Mouse (Mus musculus) lung, embryonic 15.5 days (tissue): ENCODE results near the gene Crtc2. TPM values are rescaled to one million over a fixed set of nuclear protein-coding genes. Genes with fewer than 3 reads are reported as not detected.

Source experiments
- ATAC-seq: fragments of 200-750 bp; cut with Nextera tagmentation; 2 replicates; pipeline ENCODE4 v1.8.0; 2017; ENCODE audit warnings: moderate number of reproducible peaks, borderline replicate concordance; ENCODE audit not compliant: low FRiP score, low TSS enrichment; ENCODE audit errors: extremely low read depth
- H3K27ac ChIP-seq: fragments of 300-500 bp; sonication (generic); 2 replicates; pipeline ENCODE4 v1.5.1; 2015; ENCODE audit warnings: moderate library complexity, mild to moderate bottlenecking, inconsistent platforms
- H3K27me3 ChIP-seq: fragments of 300-500 bp; sonication (generic); 2 replicates; pipeline ENCODE4 v1.6.1; 2015; ENCODE audit warnings: inconsistent platforms
- H3K36me3 ChIP-seq: fragments of 300-500 bp; sonication (generic); 2 replicates; pipeline ENCODE4 v1.6.1; 2015; ENCODE audit warnings: inconsistent platforms
- H3K4me1 ChIP-seq: fragments of 300-500 bp; sonication (generic); 2 replicates; pipeline ENCODE4 v1.6.1; 2015; ENCODE audit warnings: inconsistent platforms
- H3K4me2 ChIP-seq: fragments of 300-500 bp; sonication (generic); 2 replicates; pipeline ENCODE4 v1.6.1; 2015; ENCODE audit warnings: inconsistent platforms, mild to moderate bottlenecking, moderate library complexity
- H3K4me3 ChIP-seq: fragments of 300-500 bp; sonication (generic); 2 replicates; pipeline ENCODE4 v1.5.1; 2015; ENCODE audit warnings: mild to moderate bottlenecking, inconsistent platforms
- H3K9ac ChIP-seq: fragments of 300-500 bp; sonication (generic); 2 replicates; pipeline ENCODE4 v1.6.1; 2015; ENCODE audit warnings: inconsistent platforms
- H3K9me3 ChIP-seq: fragments of 300-500 bp; sonication (generic); 2 replicates; pipeline ENCODE4 v1.6.1; 2016; ENCODE audit warnings: inconsistent platforms
- WGBS: fragments of 180-500 bp; shearing (Covaris S2); methylation state at CpG from one replicate; pipeline ENCODE4 v1.1.7; 2015; 5-methylcytosine and 5-hydroxymethylcytosine counted together
- polyA plus RNA-seq: library from polyadenylated mRNA; unstranded; fragments of >200 nt; fragmentation: Nextera tagmentation; extraction: Ambion mirVana; gene quantifications from 2 replicates; pipeline ENCODE4 v1.2.1, GENCODE M21; 2015

Gene Crtc2
- polyA plus RNA-seq, 1 experiment from 2014 or later, result 21.1 TPM

DNA sequence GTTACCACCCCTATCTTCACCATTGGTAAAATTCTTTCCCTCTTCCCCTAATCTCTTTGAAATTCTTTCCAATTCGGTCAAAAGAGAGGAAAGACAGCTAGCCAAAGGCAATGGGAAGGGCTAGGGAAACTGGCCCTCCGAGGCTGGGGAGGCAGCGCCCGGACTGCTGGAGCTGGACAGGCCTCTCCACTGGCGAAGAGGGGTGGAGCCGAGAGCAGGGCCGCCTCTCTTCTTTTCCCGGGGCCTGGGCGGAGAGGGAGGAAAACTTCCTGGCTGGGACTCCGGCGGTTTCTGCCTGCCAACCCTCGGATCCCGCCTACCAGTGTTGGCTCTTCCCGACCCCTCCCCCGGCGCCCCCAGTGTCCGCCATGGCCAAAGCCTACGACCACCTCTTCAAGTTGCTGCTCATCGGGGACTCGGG is 33.4 kb upstream of the Crtc2 start:
- Histone ChIP-seq H3K27me3 (no peaks in the 10 kb centered on the region), H3K27ac (peak overlapping the region; percentile 91), H3K4me3 (peak overlapping the region; percentile 55), H3K9ac (peak overlapping the region; percentile 65), H3K9me3 (no peaks in the 10 kb centered on the region), H3K4me1 (peaks cover 21% of the 10 kb centered on the region), H3K4me2 (peak overlapping the region; percentile 77), H3K36me3 (peaks cover 21% of the 10 kb centered on the region)
- ATAC-seq, result peak; percentile 91
- WGBS, result under 1% methylated on average over 18 of the region's 20 CpGs

DNA sequence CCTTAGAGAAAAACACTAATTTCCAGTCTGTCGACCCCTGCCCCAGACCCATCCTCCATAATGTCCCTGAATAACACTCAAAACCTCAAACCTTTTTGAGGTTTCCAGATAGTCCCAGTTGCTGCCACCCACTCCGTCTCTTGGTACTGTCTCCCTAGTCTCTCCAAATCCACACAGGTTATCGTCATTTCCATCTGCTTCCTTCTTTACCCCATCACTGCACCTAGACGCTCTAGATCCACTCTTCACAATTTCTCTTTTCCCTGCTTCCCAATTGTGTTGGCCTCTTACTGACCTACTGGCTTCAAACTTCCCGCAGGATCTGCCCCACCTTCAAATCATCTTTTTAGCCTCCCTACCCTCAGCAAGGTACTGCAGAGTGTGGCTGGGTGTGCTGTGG is 32.8 kb upstream of the Crtc2 start:
- H3K9ac ChIP-seq, result peak overlapping the region; percentile 65
- H3K9me3 ChIP-seq, result no peaks in the 10 kb centered on the region
- WGBS, result 12% methylated on average over 5 of the region's 5 CpGs
- H3K27ac ChIP-seq, result peak overlapping the region; percentile 91; the same call in 1 of the 2 replicates
- H3K4me1 ChIP-seq, result peaks cover 21% of the 10 kb centered on the region
- H3K4me3 ChIP-seq, result peak overlapping the region; percentile 55
- peak overlapping the region; percentile 77 for H3K4me2 ChIP-seq
- H3K36me3 ChIP-seq, result peaks cover 27% of the 10 kb centered on the region
- no peaks in the 10 kb centered on the region for H3K27me3 ChIP-seq
- no peak for ATAC-seq

DNA sequence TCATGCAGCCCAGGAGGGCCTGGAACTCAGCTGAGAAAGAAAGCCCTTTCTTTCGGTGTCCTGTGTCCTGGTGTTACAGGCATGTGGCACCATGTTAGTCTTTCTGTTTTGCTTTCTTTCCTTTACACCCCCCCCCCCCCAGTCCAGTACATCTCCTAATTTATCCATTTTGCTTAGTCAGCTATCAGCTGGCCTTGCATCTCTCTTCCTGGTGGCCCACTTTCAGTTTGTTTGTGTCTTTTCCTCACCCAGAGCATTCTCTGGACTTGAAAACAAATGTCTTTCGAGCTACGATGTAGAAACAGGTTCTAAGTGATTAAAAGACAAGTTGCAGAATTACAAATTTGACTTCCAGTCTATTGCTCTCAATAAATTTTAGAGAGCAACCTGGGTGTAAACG is 31.5 kb upstream of the Crtc2 start:
- no peak overlapping the region for H3K4me3 ChIP-seq
- H3K36me3 ChIP-seq, result peaks cover 27% of the 10 kb centered on the region
- H3K4me2 ChIP-seq, result no peak overlapping the region
- WGBS, result 84% methylated on average over 4 of the region's 4 CpGs
- no peak for ATAC-seq
- H3K9ac ChIP-seq, result no peak overlapping the region
- peaks cover 21% of the 10 kb centered on the region for H3K4me1 ChIP-seq
- no peaks in the 10 kb centered on the region for H3K27me3 ChIP-seq
- no peaks in the 10 kb centered on the region for H3K9me3 ChIP-seq
- H3K27ac ChIP-seq, result no peak overlapping the region

GRCm38 (mm10) chr3:90222941-90223340 is 31.0 kb upstream of the Crtc2 start:
- Histone ChIP-seq H3K27ac (no peak overlapping the region), H3K9ac (no peak overlapping the region), H3K9me3 (no peaks in the 10 kb centered on the region), H3K27me3 (no peaks in the 10 kb centered on the region), H3K4me2 (no peak overlapping the region), H3K4me1 (peaks cover 21% of the 10 kb centered on the region), H3K36me3 (peaks cover 27% of the 10 kb centered on the region), H3K4me3 (no peak overlapping the region)
- WGBS, result 59% methylated on average over 3 of the region's 3 CpGs
- no peak for ATAC-seq

DNA sequence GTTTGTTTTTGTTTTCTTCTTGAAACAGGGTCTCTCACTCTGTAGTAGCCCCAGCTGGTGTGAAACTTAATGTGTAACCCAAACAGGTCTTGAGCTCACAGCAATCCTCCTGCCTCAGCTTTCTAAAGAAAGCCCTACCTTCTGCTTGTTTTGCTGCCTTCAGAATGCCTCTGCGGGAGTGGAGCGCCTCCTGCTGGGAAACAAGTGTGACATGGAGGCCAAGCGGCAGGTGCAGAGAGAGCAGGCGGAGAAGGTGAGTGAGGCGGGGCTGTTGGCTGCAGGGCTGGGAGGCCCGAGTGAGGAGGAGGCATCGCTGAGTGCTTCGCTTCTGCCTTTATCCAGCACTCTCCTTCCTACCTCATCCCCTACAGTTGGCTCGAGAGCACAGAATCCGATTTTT is 29.6 kb upstream of the Crtc2 start:
- H3K4me2 ChIP-seq, result no peak overlapping the region
- no peak overlapping the region for H3K9ac ChIP-seq
- H3K4me3 ChIP-seq, result no peak overlapping the region
- peaks cover 27% of the 10 kb centered on the region for H3K36me3 ChIP-seq
- H3K9me3 ChIP-seq, result no peaks in the 10 kb centered on the region
- no peak overlapping the region for H3K27ac ChIP-seq
- WGBS, result 75% methylated on average over 10 of the region's 10 CpGs
- ATAC-seq, result no peak
- no peaks in the 10 kb centered on the region for H3K27me3 ChIP-seq
- peaks cover 21% of the 10 kb centered on the region for H3K4me1 ChIP-seq

DNA sequence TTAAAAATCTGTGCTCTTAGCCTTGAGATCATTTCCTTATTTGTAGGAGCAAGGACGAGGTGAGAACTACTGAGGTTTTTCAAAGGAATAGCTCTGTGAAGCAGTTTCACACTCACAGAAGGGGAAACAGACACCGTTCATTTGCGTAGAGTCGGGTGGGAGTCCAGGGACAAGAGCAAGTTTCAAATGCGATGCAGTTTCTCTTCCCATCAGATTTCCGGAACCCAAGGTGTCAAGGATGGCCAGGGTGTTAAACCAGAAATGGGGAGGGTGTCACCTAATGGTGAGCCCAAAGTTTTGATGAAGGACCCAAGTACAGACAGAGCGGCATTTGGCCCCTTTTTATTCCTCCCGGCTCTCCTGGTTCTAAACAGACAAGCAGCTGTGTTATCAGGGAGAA is 22.9 kb upstream of the Crtc2 start:
- peak overlapping the region; percentile 76 for H3K4me2 ChIP-seq
- ATAC-seq, result no peak
- no peaks in the 10 kb centered on the region for H3K9me3 ChIP-seq
- H3K27ac ChIP-seq, result peak overlapping the region; percentile 88
- H3K4me3 ChIP-seq, result peak overlapping the region; percentile 68
- no peaks in the 10 kb centered on the region; the same call in none of the 2 replicates for H3K4me1 ChIP-seq
- peaks cover 24% of the 10 kb centered on the region for H3K36me3 ChIP-seq
- no peaks in the 10 kb centered on the region for H3K27me3 ChIP-seq
- whole genome bisulfite sequencing, result 11% methylated on average over 8 of the region's 8 CpGs
- H3K9ac ChIP-seq, result peak overlapping the region; percentile 65; the same call in 1 of the 2 replicates

DNA sequence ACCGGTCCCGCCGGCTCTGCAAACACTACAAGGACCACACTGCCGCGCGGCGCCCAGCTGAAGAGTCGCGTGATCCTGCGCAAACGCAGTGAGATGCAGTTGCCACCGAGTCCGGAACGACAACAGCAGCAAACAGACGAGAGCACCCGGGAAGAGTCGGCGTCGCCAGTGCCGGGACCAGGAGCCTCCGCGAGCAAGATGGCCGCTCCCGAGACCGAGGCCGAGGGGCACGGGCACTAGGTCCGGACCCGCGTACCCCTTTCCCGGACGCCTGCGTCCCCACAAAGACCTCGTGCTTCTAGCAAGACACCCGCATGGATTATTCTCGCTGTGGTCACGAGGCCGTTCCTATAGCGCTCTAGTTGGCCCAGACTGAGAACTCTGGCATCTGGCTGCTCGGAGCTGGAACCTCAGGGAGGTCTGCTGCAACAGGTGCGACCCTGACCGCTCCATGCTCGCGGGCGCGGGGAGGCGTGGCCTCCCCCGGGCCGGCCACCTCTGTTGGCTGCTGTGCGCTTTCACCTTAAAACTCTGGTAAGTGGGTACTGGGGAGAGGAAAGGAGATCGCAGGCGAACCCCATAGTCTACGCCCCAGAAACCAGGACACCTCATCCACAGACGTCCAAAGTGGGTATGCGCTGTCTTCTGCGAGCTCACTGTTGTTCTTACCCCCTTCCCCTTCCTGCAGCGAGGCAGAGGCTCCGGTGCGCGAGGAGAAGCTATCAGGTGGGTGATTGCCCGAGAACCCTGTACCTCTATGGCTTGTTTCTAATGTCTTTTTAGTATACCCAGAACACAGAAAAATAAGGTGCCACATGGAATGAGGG is 22.2 kb upstream of the Crtc2 start, which contains the start of gene Jtb:
Jtb (plus strand) TSS at position 91 of the 827 bp plus-strand sequence.
- ATAC-seq, result peak; percentile 96
- H3K4me2 ChIP-seq, result peak within 1 kb of the TSS; percentile 76
- peak within 1 kb of the TSS; percentile 88 for H3K27ac ChIP-seq
- H3K36me3 ChIP-seq, result peaks cover 29% of the 10 kb centered on the region
- H3K27me3 ChIP-seq, result no peaks in the 10 kb centered on the region
- H3K4me3 ChIP-seq, result peak within 1 kb of the TSS; percentile 68
- peak within 1 kb of the TSS; percentile 65 for H3K9ac ChIP-seq
- no peaks in the 10 kb centered on the region for H3K9me3 ChIP-seq
- WGBS, result 1% methylated on average over 61 of the region's 61 CpGs
- H3K4me1 ChIP-seq, result no peaks in the 10 kb centered on the region; the same call in none of the 2 replicates

DNA sequence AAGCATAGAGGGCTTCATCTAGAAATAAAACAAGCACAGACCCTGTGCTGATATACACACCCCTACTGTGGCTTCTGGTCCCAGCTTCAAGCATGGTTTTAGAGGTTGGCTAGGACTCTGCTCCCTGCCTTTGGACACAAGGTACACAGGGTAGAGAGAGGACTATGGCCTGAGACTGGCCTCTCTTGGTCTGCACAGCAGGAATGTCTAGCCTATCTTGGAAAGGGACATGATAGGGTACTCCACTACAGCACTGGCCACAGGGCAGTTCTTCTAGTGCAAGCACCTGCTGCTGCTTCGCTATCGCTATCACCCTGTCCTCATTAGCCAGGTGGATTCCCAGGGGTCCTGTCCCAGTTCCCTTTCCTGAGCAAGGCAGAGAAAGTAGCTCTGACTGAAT is 12.7 kb upstream of the Crtc2 start:
- ATAC-seq, result no peak
- H3K4me1 ChIP-seq, result peaks cover 16% of the 10 kb centered on the region
- 86% methylated on average over 2 of the region's 2 CpGs for WGBS

DNA sequence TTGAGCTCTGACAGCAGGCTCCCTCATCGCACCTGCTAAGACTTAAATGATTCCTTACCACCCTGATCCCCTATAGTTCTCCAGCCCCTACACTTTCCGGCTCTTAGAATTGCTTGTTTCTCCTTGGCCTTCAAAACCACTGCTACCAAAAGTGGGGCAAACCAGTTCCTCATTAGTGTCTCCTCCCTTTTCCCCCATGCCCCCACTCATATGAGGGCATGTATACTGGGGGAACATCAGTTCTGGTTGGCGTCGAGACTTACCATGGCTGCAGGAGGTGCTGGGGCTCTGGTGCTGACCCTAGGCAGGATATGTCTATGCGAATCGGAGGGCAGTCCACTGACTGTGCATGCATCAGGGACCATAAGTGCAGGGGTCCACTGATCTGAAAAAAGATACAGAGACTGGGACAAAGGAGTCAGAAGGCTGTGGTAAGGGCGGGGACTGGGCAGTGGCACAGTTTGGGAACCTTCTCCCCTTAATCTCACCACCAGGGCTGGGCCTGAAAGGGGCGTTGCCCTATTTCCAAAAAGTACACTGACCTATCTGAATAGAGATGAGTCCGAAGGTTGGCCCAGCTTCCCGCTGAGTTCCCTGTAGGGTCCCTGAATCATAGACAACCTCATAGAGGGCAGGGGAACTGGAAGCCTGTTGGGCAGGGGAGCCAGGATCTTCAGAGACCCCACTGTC is 12.1 kb upstream of the Crtc2 start:
- Histone ChIP-seq H3K36me3 (no peaks in the 10 kb centered on the region), H3K4me3 (no peak overlapping the region), H3K9me3 (no peaks in the 10 kb centered on the region), H3K27ac (no peak overlapping the region), H3K27me3 (no peaks in the 10 kb centered on the region), H3K4me2 (no peak overlapping the region), H3K4me1 (peaks cover 16% of the 10 kb centered on the region), H3K9ac (no peak overlapping the region)
- 85% methylated on average over 10 of the region's 10 CpGs for WGBS
- ATAC-seq, result no peak

More for the DNA sequence above, 12.7 kb upstream of the Crtc2 start:
- Histone ChIP-seq H3K9me3 (no peaks in the 10 kb centered on the region), H3K27me3 (no peaks in the 10 kb centered on the region), H3K4me3 (no peak overlapping the region), H3K27ac (no peak overlapping the region), H3K36me3 (peaks cover 3% of the 10 kb centered on the region; the same call in 1 of the 2 replicates), H3K4me2 (no peak overlapping the region), H3K9ac (no peak overlapping the region)

DNA sequence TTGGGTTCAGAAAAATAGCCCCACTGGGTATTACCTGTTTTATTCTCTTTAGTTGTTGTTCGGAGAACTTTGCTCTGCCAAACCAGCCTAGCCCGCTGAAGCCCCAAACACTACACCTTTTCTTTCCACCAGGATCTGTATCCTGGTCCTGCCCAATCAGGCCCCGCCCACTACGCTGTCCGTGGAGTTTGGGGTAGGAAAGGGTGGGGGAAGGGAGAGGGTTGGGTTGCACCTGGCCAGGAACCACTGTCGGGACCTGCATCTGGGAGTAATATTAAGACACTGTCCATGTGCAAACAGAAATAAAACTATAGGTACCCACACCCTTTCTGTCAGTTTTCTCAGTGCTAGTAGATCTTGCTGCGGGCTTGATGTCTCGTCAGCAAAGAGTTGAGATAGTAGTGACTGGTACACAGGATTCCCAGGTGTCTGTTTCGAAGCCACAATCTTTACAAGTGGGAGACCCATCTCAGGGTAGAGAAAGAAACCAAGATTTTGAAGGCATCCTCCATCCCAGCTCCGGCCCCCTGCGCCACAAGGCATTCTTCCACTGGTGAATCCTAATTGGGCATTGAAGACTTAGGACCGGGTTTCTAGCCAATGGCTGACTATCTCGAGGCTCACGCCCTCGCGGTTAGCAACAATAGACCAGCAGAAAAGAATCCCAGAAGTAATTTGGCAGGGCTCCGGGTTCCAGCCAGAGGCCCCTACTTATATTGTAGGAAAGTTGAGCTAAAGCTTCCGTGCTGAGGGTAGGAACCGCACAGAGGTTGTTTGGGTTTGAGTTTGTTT is 10.8 kb upstream of the Crtc2 start, which contains the start of gene Creb3l4:
Creb3l4 (minus strand) TSS at position 529 of the 792 bp plus-strand sequence.
- no peaks in the 10 kb centered on the region for H3K27me3 ChIP-seq
- WGBS, result 7% methylated on average over 19 of the region's 19 CpGs
- peak within 1 kb of the TSS; percentile 24 for H3K9ac ChIP-seq
- peaks cover 20% of the 10 kb centered on the region for H3K4me1 ChIP-seq
- peak; percentile 57 for ATAC-seq
- peak within 1 kb of the TSS; percentile 70 for H3K4me2 ChIP-seq
- no peaks in the 10 kb centered on the region for H3K36me3 ChIP-seq
- H3K4me3 ChIP-seq, result peak within 1 kb of the TSS; percentile 40
- H3K27ac ChIP-seq, result peak within 1 kb of the TSS; percentile 63
- H3K9me3 ChIP-seq, result no peaks in the 10 kb centered on the region

GRCm38 (mm10) chr3:90245406-90245805 is 8.6 kb upstream of the Crtc2 start:
- no peaks in the 10 kb centered on the region for H3K36me3 ChIP-seq
- no peak for ATAC-seq
- 55% methylated on average over 2 of the region's 2 CpGs for WGBS
- no peaks in the 10 kb centered on the region for H3K9me3 ChIP-seq
- no peaks in the 10 kb centered on the region for H3K27me3 ChIP-seq
- H3K4me2 ChIP-seq, result no peak overlapping the region
- peaks cover 30% of the 10 kb centered on the region for H3K4me1 ChIP-seq
- no peak overlapping the region for H3K9ac ChIP-seq
- H3K27ac ChIP-seq, result no peak overlapping the region
- H3K4me3 ChIP-seq, result no peak overlapping the region
